Mouse (Mus musculus) bone marrow, adult 2 months (tissue): ENCODE measurements at regions not wholly inside any gene's neighbourhood (a gene's known extent, or its start where the extent isn't known, plus 50 kb on each side); places are given as distances from the start of the nearest gene placed in this dataset.

Source experiments
- CTCF ChIP-seq: fragments of 200-500 bp; IDR thresholded peaks from 2 replicates; pipeline ENCODE4 v1.5.1; 2011; ENCODE audit warnings: low read length, control low read depth; ENCODE audit not compliant: control insufficient read depth, insufficient read depth
- POLR2A ChIP-seq: fragments of 200-500 bp; IDR thresholded peaks from 2 replicates; pipeline ENCODE4 v1.6.1; 2011; ENCODE audit warnings: low read depth, mild to moderate bottlenecking, control low read depth, low read length, borderline replicate concordance; ENCODE audit not compliant: control insufficient read depth

- no peak for TF ChIP-seq POLR2A
- no peak for TF ChIP-seq CTCF
Observed at GRCm38 (mm10) chr12:9256487-9256820, 226.7 kb downstream of the Ttc32 start.
